Mouse (Mus musculus) lung, adult 2 months (tissue): ENCODE results near the gene 1700034J05Rik. TPM values are rescaled to one million over a fixed set of nuclear protein-coding genes. Genes with fewer than 3 reads are reported as not detected.

Experiments
- DNase-seq: peaks from one replicate; pipeline ENCODE4 v3.0.0; 2022
- H3K4me1 ChIP-seq: fragments of 200-500 bp; 2 replicates; pipeline ENCODE4 v1.6.1; 2011; ENCODE audit warnings: low read length; ENCODE audit not compliant: control insufficient read depth, insufficient read depth
- H3K4me3 ChIP-seq: fragments of 200-500 bp; replicated peaks from 2 replicates; pipeline ENCODE3; 2011; ENCODE audit warnings: low read depth, mild to moderate bottlenecking, control low read depth, low read length; ENCODE audit errors: extremely low read depth
- CTCF ChIP-seq: fragments of 200-500 bp; IDR thresholded peaks from 2 replicates; pipeline ENCODE4 v1.5.1; 2011; ENCODE audit warnings: mild to moderate bottlenecking, low read length, control low read depth; ENCODE audit not compliant: insufficient read depth
- POLR2A ChIP-seq: fragments of 200-500 bp; IDR thresholded peaks from 2 replicates; pipeline ENCODE4 v1.6.1; 2011; ENCODE audit warnings: low read depth, mild to moderate bottlenecking, control low read depth, low read length, borderline replicate concordance; ENCODE audit errors: extremely low read depth
- WGBS: fragments of 180-500 bp; shearing (Covaris S2); methylation state at CpG from one replicate; pipeline ENCODE4 v1.1.7; 2018; 5-methylcytosine and 5-hydroxymethylcytosine counted together
- polyA plus RNA-seq: library from polyadenylated mRNA; depleted of rRNA; stranded (reverse); fragments of >200 nt; gene quantifications from 2 replicates; pipeline ENCODE4 v1.2.3, GENCODE M21; 2012

Gene 1700034J05Rik
- polyA plus RNA-seq, 1 experiment: not detected

GRCm38 (mm10) chr6:146966446-146967019, 12.3 kb upstream of the 1700034J05Rik start:
- TF ChIP-seq POLR2A: no peak
- peaks cover 8% of the 10 kb centered on the region for H3K4me1 ChIP-seq
- WGBS: 53% methylated on average over 12 of the region's 12 CpGs

GRCm38 (mm10) chr6:146965139-146965772, 11.0 kb upstream of the 1700034J05Rik start:
- DNase-seq: no peak
- no peak for TF ChIP-seq POLR2A
- no peak for TF ChIP-seq CTCF
- Histone ChIP-seq H3K4me3 (no peak overlapping the region), H3K4me1 (peaks cover 11% of the 10 kb centered on the region)
- WGBS: 88% methylated on average over 13 of the region's 13 CpGs

More at GRCm38 (mm10) chr6:146966446-146967019, 12.3 kb upstream of the 1700034J05Rik start:
- DNase-seq: no peak
- H3K4me3 ChIP-seq: no peak overlapping the region

- TF ChIP-seq POLR2A: no peak
- TF ChIP-seq CTCF: no peak
- H3K4me3 ChIP-seq: no peak overlapping the region
- H3K4me1 ChIP-seq: peaks cover 13% of the 10 kb centered on the region
- no peak for DNase-seq
- 82% methylated on average over 6 of the region's 6 CpGs for WGBS
Measured at GRCm38 (mm10) chr6:146963396-146964150, 9.4 kb upstream of the 1700034J05Rik start.

GRCm38 (mm10) chr6:146961832-146962481, 7.7 kb upstream of the 1700034J05Rik start:
- H3K4me3 ChIP-seq: no peak overlapping the region
- TF ChIP-seq POLR2A (no peak), CTCF (no peak)
- no peak for DNase-seq
- peaks cover 13% of the 10 kb centered on the region for H3K4me1 ChIP-seq
- WGBS: 56% methylated on average over 6 of the region's 6 CpGs

- no peak for DNase-seq
- 56% methylated on average over 5 of the region's 5 CpGs for WGBS
- TF ChIP-seq CTCF (no peak), POLR2A (no peak)
- Histone ChIP-seq H3K4me1 (peaks cover 6% of the 10 kb centered on the region), H3K4me3 (no peak overlapping the region)
Measured at GRCm38 (mm10) chr6:146960956-146961355, 6.7 kb upstream of the 1700034J05Rik start.

- peak; percentile 46 for DNase-seq
- Histone ChIP-seq H3K4me1 (peaks cover 5% of the 10 kb centered on the region; the same call in 1 of the 2 replicates), H3K4me3 (no peak overlapping the region)
- TF ChIP-seq POLR2A: no peak
- TF ChIP-seq CTCF: no peak
- 56% methylated on average over 9 of the region's 9 CpGs for WGBS
Measured at GRCm38 (mm10) chr6:146959908-146960680, 5.9 kb upstream of the 1700034J05Rik start.

GRCm38 (mm10) chr6:146958694-146959093, 4.5 kb upstream of the 1700034J05Rik start:
- TF ChIP-seq CTCF (no peak), POLR2A (no peak)
- DNase-seq: no peak
- H3K4me3 ChIP-seq: no peak overlapping the region
- WGBS: 65% methylated on average over 1 of the region's 1 CpGs
- H3K4me1 ChIP-seq: peaks cover 5% of the 10 kb centered on the region; the same call in 1 of the 2 replicates

- no peak for DNase-seq
- 86% methylated on average over 1 of the region's 1 CpGs for WGBS
Measured at GRCm38 (mm10) chr6:146956961-146957360, 2.7 kb upstream of the 1700034J05Rik start.

GRCm38 (mm10) chr6:146955896-146956295, 1.7 kb upstream of the 1700034J05Rik start:
- H3K4me1 ChIP-seq: peaks cover 5% of the 10 kb centered on the region; the same call in 1 of the 2 replicates
- 35% methylated on average over 12 of the region's 12 CpGs for WGBS
- no peak for DNase-seq

More at GRCm38 (mm10) chr6:146956961-146957360, 2.7 kb upstream of the 1700034J05Rik start:
- no peak overlapping the region for H3K4me3 ChIP-seq
- TF ChIP-seq CTCF (no peak), POLR2A (no peak)
- peaks cover 5% of the 10 kb centered on the region; the same call in 1 of the 2 replicates for H3K4me1 ChIP-seq

GRCm38 (mm10) chr6:146955475-146955874, 1.3 kb upstream of the 1700034J05Rik start:
- no peak overlapping the region for H3K4me3 ChIP-seq
- TF ChIP-seq POLR2A (no peak), CTCF (no peak)
- DNase-seq: no peak
- H3K4me1 ChIP-seq: 0 out of 2 replicates have a peak, but pooled peaks cover 2% of the 10 kb centered on the region
- WGBS: 69% methylated on average over 1 of the region's 1 CpGs

More at GRCm38 (mm10) chr6:146955896-146956295, 1.7 kb upstream of the 1700034J05Rik start:
- no peak for TF ChIP-seq POLR2A
- no peak for TF ChIP-seq CTCF
- no peak overlapping the region for H3K4me3 ChIP-seq
